Mouse (Mus musculus) spleen, postnatal 36 days (tissue): ENCODE data around the gene Nf2.

ENCODE experiments used
- DNase-seq, 2 experiments: peaks; one replicate each; pipeline ENCODE4 v3.0.0; 2022; ENCODE audit warnings: low spot score in 2 of 2, mixed read lengths in 1 of 2

Nf2 gene

DNA sequence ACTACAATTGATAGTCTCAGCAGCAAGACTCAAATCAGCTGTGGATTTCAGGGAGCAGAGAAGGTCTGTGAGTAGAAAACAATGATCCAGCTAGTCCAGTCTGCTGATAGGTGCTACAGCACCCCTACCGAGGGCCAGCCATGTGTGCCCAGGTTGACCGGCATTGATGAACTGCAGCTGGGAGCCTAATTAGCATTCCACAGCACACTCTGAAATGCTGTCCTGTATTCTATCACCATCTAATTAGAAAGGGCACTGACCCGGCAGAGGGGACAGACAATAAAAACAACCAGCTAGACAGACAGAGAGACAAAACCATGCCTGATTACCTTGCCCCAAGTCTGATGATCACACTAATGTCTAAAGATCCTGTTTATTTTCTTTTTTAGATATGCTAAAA lies 56.3 kb downstream of the Nf2 start:
- no peak for DNase-seq

DNA sequence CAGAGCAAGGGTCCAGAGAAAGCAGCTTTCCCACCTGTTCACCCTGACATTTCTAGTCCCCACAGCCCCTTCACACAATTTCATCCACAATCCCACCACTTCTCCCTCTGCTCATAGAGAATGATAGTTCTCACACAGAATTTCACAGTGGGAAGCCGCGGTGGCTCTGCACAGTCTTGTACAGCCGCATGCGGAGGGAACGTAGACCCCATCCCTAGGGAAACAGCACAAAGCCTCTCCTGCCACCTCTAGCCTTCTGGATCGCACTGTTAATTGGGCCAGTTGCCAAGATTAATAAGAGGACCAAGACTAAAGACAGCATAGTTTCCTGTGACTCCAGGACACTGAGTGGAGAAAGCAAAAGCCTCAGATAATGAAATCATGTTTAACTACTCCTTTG lies 57.8 kb downstream of the Nf2 start:
- no peak for DNase-seq

DNA sequence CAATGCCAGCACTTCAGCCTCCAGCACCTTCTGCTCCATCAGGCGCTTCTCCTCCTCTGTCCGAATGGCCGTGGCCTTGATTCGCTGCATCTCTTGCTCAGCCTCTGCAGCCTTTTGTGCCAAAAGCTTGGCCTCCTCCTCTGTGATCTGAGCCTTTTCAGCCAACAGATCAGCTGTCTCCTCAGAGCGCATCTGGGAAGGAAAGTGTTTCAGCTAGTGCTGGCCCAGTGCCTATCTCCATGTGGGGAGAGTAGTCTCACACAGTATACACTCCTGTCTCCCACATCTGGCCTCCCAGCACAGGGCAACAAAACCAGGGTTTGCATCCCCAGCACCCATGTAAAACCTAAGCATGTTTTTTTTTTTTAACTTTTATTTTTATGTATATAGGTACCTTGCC lies 59.6 kb downstream of the Nf2 start:
- no peak for DNase-seq

DNA sequence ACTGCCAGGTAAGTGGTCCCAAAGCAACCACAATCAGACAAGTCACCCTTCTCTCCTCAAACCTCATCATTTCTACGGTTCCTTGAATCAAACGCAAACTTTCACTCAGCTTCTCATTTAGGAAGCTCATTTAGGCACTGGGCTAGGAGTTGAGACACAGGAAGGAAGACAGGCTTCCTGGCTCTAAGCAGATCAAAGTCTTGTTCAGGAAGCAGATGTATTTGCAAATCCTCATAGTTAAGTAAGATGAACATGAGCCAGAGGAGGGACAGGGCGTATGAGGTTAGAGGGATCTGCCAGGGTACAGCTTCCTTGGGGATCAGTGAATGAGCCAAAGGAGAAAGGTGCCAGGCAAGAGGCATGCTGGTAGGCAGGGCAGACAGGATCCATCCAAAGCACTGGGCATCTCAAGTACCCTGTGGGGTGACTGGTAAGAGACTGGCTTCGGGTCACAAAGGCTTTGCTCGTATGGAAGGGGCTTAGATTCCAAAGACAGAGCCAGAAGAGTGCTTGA lies 64.7 kb downstream of the Nf2 start:
- DNase-seq: no peak

DNA sequence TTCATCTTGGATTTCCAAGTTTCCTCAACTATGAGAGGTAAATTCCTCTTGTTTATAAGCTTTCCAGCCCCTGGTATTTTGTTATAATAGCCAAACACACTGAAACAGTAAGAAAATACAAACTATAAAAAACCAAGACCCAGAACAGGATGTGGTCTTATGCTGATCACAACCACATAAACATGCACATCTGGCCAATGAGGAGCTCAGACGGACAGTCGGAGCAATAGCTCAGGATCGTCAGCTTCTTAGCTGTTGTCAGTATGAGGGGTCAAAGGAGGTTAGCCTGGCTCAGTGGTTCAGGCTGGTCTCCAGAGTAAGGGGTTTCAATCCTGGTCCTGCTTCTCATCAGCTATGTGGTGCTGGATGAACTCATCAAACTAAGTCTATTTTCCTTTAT lies 66.2 kb downstream of the Nf2 start:
- DNase-seq: no peak

DNA sequence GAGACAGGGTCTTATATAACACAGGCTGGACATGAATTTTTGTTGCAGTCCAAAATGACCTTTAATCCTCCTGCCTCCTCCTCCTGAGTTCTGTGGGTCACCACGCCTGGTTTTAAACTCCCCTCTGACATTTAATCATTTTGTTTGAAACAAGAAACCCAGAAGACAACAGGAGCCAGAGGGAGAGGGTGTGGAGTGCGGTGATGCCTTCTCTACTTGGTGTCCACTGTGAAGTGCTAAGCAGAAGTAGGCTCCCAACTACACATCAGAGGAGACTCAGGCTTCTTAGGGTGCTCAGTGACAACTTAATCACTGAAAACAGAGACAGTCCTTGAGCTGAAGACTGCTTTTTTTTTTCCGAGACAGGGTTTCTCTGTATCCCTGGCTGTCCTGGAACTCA lies 68.4 kb downstream of the Nf2 start:
- DNase-seq: no peak

DNA sequence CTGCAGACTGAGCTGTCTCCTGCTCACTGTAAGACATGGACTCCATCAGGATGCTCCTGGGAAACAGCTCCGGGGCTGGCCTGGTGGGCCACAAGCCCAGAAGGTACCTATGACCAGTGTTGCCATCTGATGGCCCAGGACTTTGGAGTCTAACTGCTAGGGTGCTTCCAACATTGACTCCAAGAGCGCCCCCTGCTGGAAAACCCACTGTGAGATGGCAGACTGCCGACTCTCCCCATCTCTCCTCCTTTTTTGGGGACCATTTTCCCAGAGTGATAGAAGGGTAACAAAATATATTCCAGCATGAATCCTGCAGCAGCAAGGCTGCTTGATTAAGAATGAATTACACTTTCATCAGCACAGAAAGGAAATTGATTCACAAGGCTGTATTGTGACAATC lies 76.4 kb downstream of the Nf2 start:
- peak; percentile 17 to 38 for DNase-seq

DNA sequence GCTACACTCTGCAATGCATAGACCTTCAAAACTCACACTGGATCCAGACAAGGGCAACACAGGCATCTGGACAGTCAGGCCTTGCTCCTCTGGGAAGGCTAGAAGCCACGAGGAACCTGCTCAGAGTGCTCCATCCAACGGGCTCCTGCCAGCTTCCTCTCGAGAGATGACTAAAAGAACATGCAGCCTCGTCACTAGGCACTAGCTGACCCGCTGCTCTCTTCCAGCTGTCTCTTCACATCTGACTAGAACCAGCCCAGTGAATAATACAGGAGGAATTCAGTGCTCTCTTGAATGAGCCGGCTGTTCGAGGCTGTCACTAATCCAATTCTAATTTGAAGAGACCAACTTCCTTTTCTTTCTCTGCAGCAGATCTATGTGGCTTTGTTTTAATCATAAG lies 77.6 kb downstream of the Nf2 start:
- DNase-seq: no peak

DNA sequence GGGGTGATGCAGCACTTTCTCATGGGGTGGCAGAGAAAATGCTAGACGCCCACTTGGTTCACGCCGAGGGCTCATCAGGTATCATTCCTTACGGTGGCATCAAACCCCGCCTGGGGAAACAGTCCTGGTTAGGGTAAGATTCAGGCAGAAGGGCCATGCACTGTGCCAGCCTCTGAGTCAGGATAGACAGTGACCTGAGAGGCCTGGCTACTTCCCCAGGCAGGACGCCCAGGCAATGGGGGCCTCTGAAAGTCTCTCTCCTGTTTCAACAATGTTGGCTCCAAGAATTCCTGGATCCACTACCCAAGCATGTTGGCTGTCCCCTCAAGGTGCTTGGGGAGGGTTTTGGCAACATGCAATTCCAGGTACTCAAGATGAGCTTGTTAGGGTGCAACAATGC lies 79.5 kb downstream of the Nf2 start:
- DNase-seq: no peak

DNA sequence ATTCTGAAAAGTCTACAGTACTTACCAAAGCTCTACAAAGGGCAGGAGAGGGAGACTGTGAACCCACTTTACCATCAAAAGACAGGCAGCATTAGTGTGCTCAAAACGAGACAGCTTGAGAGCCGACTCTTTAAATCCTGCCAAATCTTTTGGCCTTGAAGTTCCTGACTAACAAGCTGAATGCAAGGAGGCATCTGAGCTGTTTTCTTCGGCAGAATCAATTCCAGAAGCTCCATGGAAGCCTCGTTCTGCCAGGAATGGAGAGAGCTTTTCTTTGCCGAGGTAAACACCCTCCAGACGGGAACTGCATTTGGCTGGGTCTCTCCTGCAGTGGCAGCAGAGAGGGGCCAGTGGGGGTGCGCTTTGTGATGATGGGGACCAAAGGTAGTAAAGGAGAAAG lies 80.0 kb downstream of the Nf2 start:
- no peak for DNase-seq

DNA sequence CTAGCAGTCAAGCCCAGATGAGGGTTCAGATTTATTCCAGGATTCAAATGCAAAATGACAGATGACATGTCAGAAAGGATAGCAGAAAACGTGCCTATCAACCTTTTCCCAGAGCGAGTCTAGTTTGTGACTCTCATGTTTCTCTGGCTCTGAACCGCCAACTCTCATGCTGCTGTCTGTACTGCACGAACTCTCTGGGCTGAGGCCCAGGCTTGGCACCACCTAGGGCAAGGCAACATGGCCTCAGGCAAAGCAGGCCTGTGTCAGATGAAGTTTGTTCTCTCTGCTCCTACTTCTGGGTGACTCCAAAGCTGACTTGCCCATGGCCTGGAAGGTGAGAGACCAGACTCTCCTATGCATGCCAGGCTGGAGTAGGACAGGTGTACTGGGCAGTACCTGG lies 80.9 kb downstream of the Nf2 start:
- no peak for DNase-seq

DNA sequence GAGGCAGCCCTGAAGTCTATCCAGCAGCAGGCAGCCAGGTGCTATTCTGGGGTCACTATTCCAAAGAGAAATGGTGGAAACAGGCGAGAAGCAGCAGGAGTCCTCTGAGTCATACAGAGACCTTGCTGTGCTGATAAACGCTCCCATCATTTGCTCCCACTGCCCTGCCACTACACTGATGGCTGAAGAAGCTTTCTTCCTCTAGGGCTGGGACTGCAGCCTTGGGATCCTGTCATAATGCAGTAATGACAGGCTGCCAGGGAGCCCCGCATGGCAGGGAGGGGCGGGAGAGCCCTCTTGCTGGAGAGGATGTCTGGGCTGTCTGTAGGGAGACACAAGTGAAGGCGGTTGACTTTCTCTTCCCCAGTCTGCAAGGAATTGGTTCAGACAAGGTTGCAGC lies 84.9 kb downstream of the Nf2 start:
- DNase-seq: no peak

DNA sequence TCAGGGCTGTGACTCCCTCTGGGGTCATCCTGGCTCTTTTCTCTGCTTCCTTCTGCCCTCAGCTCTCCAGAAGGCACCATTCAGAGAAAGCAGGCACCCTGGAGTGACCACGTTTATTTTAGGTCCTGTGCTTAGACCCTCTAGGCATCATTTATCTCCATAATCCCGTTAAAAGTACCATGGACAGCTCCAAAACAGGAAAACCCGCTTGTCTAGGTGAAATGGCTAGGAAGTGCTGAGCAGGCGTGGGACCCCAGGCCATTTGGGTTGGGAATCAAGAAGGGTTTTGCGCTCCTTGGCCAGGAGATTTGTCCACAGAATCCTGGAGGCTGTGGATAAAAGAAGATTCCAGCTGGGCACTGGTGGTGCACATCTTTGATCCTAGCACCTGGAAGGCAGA lies 85.7 kb downstream of the Nf2 start:
- DNase-seq: no peak

DNA sequence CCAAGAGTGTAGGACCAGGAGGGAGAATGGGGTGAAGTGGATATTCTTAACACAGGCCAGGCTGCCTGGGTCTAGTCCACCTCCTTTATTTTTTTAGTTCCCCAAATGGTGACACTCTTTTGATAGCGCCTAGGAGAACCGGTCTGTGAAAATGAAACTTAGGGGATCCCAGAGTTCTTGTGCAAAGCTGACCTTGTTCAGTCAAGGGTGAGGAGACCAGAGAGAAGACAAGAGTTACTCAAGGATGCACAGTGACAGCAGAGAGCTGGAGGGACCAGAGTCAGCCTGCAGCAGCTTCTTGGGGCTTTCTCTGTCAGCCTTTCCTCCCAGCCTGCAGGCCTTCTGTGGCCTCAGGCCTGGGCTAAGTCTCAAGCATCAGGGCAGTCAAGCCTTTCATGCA lies 86.8 kb downstream of the Nf2 start:
- DNase-seq: no peak

DNA sequence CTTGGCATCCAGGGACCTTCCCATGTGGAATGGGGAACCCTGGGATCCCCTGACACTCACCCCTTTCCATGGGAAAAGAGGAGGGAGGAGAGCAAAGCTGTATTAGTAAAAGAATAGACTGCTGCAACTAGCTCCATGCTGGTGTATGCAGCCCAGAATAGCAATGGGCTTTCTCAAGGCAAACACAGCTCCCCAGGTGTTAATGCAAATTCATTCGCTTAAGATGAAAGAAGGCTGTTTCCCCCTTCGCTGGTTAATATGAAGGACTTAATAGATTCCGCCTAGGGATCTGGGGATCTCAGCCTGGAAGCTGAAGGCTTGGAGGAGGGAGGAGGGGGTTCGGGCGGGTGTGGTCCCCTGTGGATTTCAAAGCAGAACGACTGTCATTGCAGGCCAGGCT lies 87.3 kb downstream of the Nf2 start:
- DNase-seq: no peak

DNA sequence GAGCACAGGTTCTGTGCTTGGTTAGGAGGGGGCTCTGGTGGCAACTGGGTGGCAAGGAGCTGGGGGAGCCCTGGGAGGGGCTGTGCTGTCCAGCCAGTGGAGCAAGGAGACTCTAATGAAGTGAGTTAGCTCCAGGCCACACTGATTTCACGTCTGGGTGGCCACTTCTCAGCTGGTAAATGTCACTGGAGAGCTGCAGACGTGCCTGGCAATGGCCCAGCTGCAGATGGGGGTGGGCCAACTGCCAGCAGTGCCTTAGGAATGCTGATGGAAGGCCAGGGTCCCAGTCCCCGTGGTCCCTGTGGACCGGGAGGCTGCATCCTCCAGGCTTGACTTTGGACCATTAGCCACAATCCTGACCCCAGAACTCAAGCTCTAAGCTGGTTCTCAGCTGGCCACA lies 88.9 kb downstream of the Nf2 start:
- DNase-seq: no peak

DNA sequence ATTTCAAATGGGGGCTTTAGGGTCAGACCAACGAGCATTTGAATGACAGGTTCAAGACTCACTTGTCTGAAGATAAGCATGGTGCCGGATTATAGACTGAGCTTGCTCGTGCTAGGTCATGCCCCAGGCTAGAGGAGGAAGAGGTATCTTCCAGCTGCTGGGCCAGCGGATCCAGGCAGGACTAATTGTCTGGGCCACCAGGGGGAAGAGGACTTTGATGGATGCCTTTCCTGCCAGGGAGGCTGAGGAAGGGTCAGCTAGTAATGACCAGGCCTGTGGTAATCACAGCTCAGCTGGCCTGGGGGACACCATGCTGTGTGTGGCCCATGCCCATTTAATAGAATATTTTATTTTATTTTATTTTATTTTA lies 91.6 kb downstream of the Nf2 start:
- no peak for DNase-seq

DNA sequence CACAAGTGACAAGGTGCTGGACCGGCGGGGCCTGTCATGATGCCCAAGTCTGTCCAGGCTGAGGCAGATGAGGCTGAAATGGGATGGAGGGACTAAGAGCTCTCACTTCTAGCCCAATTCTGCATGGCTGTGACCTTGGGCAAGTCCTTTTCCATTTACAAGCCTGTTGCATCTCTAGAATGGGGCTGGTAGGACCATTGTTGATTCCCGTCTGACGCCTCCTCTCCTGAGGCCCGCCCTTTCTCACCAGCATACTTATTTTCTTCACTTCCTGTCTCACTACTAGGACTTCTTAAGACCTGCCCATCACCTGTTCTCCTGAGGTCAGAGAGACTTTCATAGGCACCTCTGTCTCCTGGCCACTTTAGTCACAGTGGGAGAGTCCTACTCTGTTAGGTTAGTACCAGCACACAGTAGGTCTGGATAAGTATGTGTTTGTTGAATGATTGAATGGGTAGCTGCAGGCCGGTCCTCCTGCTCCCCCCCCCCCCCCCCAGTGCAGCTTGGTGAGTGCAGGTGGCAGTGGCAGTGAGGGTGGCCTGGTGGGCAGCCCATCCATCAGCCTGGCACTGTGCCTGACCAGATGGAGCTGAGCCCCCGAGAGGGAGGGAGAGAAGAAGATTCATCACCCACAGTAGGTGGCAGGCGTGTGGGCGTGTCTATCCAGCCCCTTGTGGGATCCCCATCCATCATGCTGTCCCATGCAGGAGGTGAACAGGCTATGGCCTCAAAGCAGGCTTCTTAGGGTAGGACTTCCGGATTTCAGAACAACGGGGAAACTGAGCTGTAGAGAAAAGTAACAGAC lies 92.2 kb downstream of the Nf2 start:
- DNase-seq: no peak

DNA sequence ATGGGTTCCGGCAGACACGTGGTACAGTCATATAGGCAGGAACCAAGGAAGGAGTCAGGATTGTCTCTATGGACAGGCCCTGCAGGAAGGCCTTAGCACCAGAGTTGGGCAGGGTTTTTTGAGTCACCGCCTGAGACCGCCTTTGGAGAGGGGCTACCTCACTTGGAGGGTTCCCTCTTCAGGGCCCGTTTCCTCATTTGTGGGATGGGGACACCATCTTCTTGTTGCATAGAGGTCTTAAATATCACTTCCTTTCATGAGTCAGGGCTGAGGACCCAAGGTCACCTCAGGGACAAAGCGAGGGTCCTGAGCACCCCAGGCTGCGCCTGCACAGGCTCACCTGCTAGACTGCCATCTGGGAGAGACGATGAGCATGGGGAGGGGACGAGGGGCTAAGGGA lies 92.9 kb downstream of the Nf2 start:
- DNase-seq: no peak

DNA sequence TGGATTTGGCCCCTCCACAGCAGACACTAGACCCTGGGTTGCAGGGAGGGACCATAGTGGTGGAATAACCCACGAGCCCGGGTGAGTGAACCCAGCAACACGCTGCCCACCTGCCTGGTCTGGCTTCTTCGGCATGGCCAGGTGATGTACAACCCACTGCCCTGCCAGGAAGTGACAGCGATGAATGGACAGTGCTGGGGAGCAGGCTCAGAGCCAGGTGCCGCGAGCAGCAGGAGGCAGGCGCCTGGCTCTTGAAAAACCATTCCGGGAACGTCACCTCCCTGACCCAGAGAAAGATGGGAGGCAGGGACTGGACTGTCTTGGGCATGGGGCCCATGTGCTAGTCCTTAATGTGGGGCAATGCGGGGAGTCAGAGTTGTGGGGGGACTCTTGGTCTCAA lies 94.5 kb downstream of the Nf2 start:
- no peak for DNase-seq

DNA sequence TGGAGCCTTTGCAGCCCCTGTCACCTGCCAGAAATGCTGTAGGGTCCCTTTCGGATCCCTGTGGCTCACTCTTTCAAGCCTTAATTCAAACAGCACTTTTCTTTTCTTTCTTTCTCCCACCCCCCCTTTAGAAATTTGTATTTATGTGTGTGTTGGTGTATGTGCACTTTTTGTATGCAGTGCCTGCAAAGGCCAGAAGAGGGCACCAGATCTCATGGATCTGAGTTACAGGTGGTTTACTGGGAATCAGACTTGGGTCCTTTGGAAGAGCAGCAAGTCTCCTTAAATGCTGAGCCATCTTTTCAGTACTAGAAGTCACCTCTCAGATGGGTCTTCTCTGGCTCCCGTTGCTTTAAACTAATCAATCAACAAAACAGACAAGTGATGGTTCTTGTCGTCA lies 95.3 kb downstream of the Nf2 start:
- no peak for DNase-seq

DNA sequence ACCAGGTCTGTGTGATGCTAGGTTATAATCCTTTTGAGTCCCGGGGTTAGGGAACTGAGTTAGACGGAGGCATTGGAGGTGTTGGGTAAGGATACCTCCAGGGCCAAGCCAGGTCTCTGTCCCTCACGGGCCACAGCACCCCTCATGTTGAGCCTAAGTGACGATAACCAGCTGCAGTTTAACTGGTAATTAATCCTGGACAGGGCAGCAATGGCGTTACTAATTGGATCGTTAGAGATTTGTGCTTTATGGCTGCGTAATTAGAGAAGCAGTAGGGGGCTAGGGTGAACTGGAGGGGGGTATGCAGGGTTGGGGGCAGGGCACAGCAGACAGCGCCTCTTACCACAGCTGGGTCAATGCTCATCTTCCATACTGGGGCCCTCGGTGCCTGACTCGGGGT lies 96.5 kb downstream of the Nf2 start:
- no peak for DNase-seq

DNA sequence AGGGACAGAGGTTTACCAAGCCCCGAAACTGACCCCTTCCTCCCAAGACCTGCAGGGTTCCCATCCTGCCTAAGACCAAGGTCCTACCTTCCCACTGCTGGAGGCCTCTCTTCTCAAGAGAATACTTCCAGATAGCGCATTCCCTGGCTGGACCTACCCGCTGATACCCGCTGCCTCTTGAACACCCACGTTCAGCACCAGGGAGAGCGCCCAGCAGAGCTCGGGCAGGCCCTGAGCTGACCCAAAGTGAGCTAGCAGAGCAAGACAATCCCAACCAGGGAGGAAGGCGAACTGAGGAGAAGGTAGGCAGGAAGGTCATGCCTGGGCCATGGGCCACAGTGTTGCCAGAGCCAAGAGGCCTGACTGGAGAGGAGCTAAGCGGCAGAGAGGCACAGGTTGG lies 99.1 kb downstream of the Nf2 start:
- peak in 1 of 2 experiments; percentile 27 for DNase-seq

DNA sequence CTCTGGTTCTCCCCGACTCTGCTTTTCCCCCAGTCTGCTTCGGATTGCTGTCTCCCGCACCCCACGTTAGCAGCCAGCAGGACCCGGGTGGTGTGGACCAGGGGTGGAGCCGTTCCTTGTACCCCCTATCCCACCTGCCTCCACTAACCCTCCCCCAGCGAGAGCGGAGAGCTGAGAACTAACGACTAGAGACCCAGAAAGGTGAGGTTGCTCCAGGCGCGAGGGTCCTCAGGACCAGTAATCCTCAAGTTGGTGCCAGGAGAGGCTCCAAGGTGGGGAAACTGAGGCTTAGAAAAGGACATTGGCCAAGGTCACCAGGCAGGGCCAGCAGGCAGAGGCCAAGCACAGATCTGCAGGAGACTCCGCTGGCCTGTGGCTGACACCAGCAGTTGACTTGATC lies 102.1 kb downstream of the Nf2 start:
- no peak for DNase-seq
